Mouse (Mus musculus): Measurements from ENCODE around the gene Clec4g.

- TF ChIP-seq CTCF (IDR thresholded peaks at IDR 0.05) (no peak), POLR2A (IDR thresholded peaks at IDR 0.05; ENCODE audit: insufficient read depth, low read depth, low read length) (no peak)
Observed at GRCm38 (mm10) chr8:3679236-3679635, 41.2 kb downstream of the Clec4g start.

Data from heart, adult 2 months (tissue).